ENCODE assay signal across 22 mouse cellular contexts in the genomic region with DNA sequence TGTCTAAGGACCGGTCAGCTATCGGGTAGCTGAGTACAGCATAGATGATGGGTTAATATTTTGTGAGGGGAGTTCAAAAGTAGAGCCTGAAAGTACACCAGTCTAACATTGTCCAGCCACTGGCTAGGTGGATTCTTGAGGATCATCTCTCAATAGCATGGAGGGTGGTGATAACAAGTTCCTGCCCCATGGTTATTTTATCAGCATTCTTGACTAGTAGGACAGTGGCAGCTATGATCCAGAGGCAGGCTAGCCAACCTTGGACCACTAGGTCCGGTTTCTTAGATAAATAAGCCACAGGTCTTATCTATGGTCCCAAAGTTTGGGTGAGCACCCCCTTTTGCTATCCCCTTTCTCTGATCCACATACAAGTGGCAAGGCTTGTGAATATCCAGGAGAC.
DNase-seq lines count a peak whose midpoint lies in the region; ATAC-seq and TF ChIP-seq lines count a peak whose summit lies in the region.
"Had no signal": no experiment of that assay in that cellular context is flagged by ENCODE, and none has a peak within 500 bp of the region (broad histone marks: within the 10 kb centered on the region; RNA-seq: fewer than 3 reads in every experiment).

No protein-coding gene starts in this region.

- no peak overlapping the region for H3K27ac ChIP-seq in liver, embryonic 12.5 days
- no peak overlapping the region for H3K27ac ChIP-seq in liver, embryonic 14.5 days
- H3K27ac ChIP-seq in liver, embryonic 16.5 days (ENCODE audit: low read length): no peak overlapping the region
- H3K27ac ChIP-seq: embryonic facial prominence, embryonic 13.5 days; embryonic facial prominence, embryonic 15.5 days; forebrain, embryonic 10.5 days; forebrain, embryonic 12.5 days had no signal

- no peak overlapping the region for H3K4me2 ChIP-seq in liver, embryonic 12.5 days
- H3K4me2 ChIP-seq in liver, embryonic 14.5 days (ENCODE audit: low read depth): no peak overlapping the region
- no peak overlapping the region for H3K4me2 ChIP-seq in liver, embryonic 16.5 days (ENCODE audit: low read depth, low read length)
- H3K4me2 ChIP-seq: embryonic facial prominence, embryonic 13.5 days; embryonic facial prominence, embryonic 15.5 days; forebrain, embryonic 12.5 days had no signal

- no peak for DNase-seq in liver
- DNase-seq in liver, embryonic 14.5 days (ENCODE audit: low read depth in 3 of 3, low spot score in 3 of 3): no peak
- DNase-seq in neural tube, embryonic 10.5 days (ENCODE audit: extremely low spot score, low spot score): no peak
- DNase-seq in adrenal gland, postnatal 25 days: no peak
- DNase-seq: adrenal gland, adult 8-10 months; adrenal gland, postnatal 14 days; cerebellum, adult 11 months; cerebellum, adult 18-20 months; cerebellum, adult 8-10 months; cerebellum, adult 9-11 months; cerebellum, postnatal 14 days; cerebellum, postnatal 36 days; embryo, embryonic 11 days had no signal

- no peak overlapping the region for H3K9ac ChIP-seq in liver, embryonic 12.5 days
- H3K9ac ChIP-seq in liver, embryonic 14.5 days (replicated peaks): no peak overlapping the region
- H3K9ac ChIP-seq in liver, embryonic 16.5 days (ENCODE audit: low read depth, low read length): no peak overlapping the region
- H3K9ac ChIP-seq: embryonic facial prominence, embryonic 13.5 days; embryonic facial prominence, embryonic 15.5 days; forebrain, embryonic 12.5 days had no signal

- peak; percentile 70 for ATAC-seq in liver, embryonic 12.5 days
- ATAC-seq in liver, embryonic 14.5 days (ENCODE audit: insufficient read depth): peak; percentile 53; the same call in 1 of the 2 replicates
- ATAC-seq in liver, embryonic 16.5 days (ENCODE audit: low read depth): peak; percentile 48
- ATAC-seq: forebrain, embryonic 14.5 days; forebrain, embryonic 16.5 days had no signal

- no peak for TF ChIP-seq EP300 in liver, embryonic 14.5 days (IDR thresholded peaks at IDR 0.05; ENCODE audit: low read depth)

- WGBS in liver, embryonic 12.5 days (ENCODE audit: insufficient replicate concordance): 67% methylated on average over 3 of the region's 3 CpGs
- 65% methylated on average over 3 of the region's 3 CpGs for WGBS in liver, embryonic 14.5 days (ENCODE audit: insufficient replicate concordance)
- WGBS in liver, embryonic 16.5 days (ENCODE audit: insufficient replicate concordance): 52% methylated on average over 3 of the region's 3 CpGs

- no peak for TF ChIP-seq CTCF in liver, embryonic 14.5 days (IDR thresholded peaks at IDR 0.05; ENCODE audit: low read depth)

- no peak overlapping the region for H3K4me3 ChIP-seq in liver, embryonic 12.5 days
- H3K4me3 ChIP-seq in liver, embryonic 14.5 days (ENCODE audit: insufficient read depth in 1 of 2, low read depth in 2 of 2, low read length in 2 of 2): no peak overlapping the region
- no peak overlapping the region for H3K4me3 ChIP-seq in liver, embryonic 16.5 days (ENCODE audit: low read depth, low read length)
- H3K4me3 ChIP-seq: embryonic facial prominence, embryonic 13.5 days; embryonic facial prominence, embryonic 15.5 days; erythroblast, embryonic 14.5 days; forebrain, embryonic 10.5 days; forebrain, embryonic 12.5 days had no signal

- no peaks in the 10 kb centered on the region for H3K9me3 ChIP-seq in liver, embryonic 12.5 days (replicated peaks)
- no peaks in the 10 kb centered on the region for H3K9me3 ChIP-seq in liver, embryonic 14.5 days (ENCODE audit: control insufficient read depth, low read length)
- H3K9me3 ChIP-seq in liver, embryonic 16.5 days (replicated peaks; ENCODE audit: control insufficient read depth, low read length): no peaks in the 10 kb centered on the region
- H3K9me3 ChIP-seq: embryonic facial prominence, embryonic 15.5 days; forebrain, embryonic 10.5 days had no signal

- peaks cover 8% of the 10 kb centered on the region for H3K4me1 ChIP-seq in liver, embryonic 12.5 days
- peaks cover 0 to 3% of the 10 kb centered on the region in 2 experiments; a peak in 2 of 4 replicates for H3K4me1 ChIP-seq in liver, embryonic 14.5 days (replicated peaks; ENCODE audit: control insufficient read depth in 2 of 2, insufficient read depth in 2 of 2, low read length in 1 of 2)
- no peaks in the 10 kb centered on the region for H3K4me1 ChIP-seq in liver, embryonic 16.5 days (ENCODE audit: control insufficient read depth, low read depth, low read length)
- H3K4me1 ChIP-seq: embryonic facial prominence, embryonic 13.5 days; embryonic facial prominence, embryonic 15.5 days; forebrain, embryonic 10.5 days; forebrain, embryonic 12.5 days had no signal

- H3K36me3 ChIP-seq in liver, embryonic 12.5 days: no peaks in the 10 kb centered on the region
- no peaks in the 10 kb centered on the region for H3K36me3 ChIP-seq in liver, embryonic 14.5 days (replicated peaks; ENCODE audit: control insufficient read depth, insufficient read depth, low read depth)
- H3K36me3 ChIP-seq in liver, embryonic 16.5 days (ENCODE audit: control insufficient read depth, insufficient read depth): no peaks in the 10 kb centered on the region
- H3K36me3 ChIP-seq: embryonic facial prominence, embryonic 13.5 days; embryonic facial prominence, embryonic 15.5 days; forebrain, embryonic 10.5 days; forebrain, embryonic 12.5 days had no signal

- H3K27me3 ChIP-seq in liver, embryonic 12.5 days (replicated peaks): no peaks in the 10 kb centered on the region
- no peaks in the 10 kb centered on the region for H3K27me3 ChIP-seq in liver, embryonic 14.5 days (ENCODE audit: control insufficient read depth, insufficient read depth, low read length)
- no peaks in the 10 kb centered on the region for H3K27me3 ChIP-seq in liver, embryonic 16.5 days (ENCODE audit: control insufficient read depth, insufficient read depth, low read depth, low read length)
- H3K27me3 ChIP-seq: embryonic facial prominence, embryonic 13.5 days; embryonic facial prominence, embryonic 15.5 days; forebrain, embryonic 12.5 days had no signal
